Mouse (Mus musculus): Measurements from ENCODE around the gene Plcb3. TPM values are rescaled to one million over a fixed set of nuclear protein-coding genes. Genes with fewer than 3 reads are reported as not detected.
A peak's percentile ranks its signal among the peaks of the same experiment; 100 is the strongest.
"Not testable (repeated sequence)": the region's sequence is repeated elsewhere in the genome, so short reads cannot be mapped to it uniquely, and the experiment has no call there.

Gene Plcb3
- total and polyA plus RNA-seq, 3 experiments: 9.9 to 21.0 (median 14.1) TPM

GRCm38 (mm10) chr19:6993011-6993770 is 16.9 kb upstream of the Plcb3 start:
- no peaks in the 10 kb centered on the region for H3K9me3 ChIP-seq (replicated peaks)
- ATAC-seq (ENCODE audit: extremely low read depth, insufficient number of reproducible peaks, low FRiP score, poor library complexity, severe bottlenecking) (no peak), DNase-seq (ENCODE audit: low spot score) (no peak)
- no peak for TF ChIP-seq CTCF (IDR thresholded peaks at IDR 0.05; ENCODE audit: low read depth, low read length)
- TF ChIP-seq POLR2AphosphoS5 (IDR thresholded peaks at IDR 0.05; ENCODE audit: insufficient replicate concordance, low read depth, low read length): no peak
- no peak for TF ChIP-seq GATA2 (IDR thresholded peaks at IDR 0.05; ENCODE audit: borderline replicate concordance, low read depth, low read length)
- no peak for TF ChIP-seq TAL1 (conservative IDR thresholded peaks at IDR 0.05; ENCODE audit: low read depth, low read length)
- no peak for TF ChIP-seq GATA1 (IDR thresholded peaks at IDR 0.05; ENCODE audit: borderline replicate concordance, low read length)
- peaks cover 48% of the 10 kb centered on the region for H3K36me3 ChIP-seq (replicated peaks)
- H3K4me3 ChIP-seq (ENCODE audit: low read depth, low read length): peak overlapping the region; percentile 77
- no peaks in the 10 kb centered on the region for H3K27me3 ChIP-seq (ENCODE audit: insufficient read depth, low read length)
- H3K4me1 ChIP-seq (ENCODE audit: insufficient read depth, low read depth, low read length): peaks cover 67% of the 10 kb centered on the region

DNA sequence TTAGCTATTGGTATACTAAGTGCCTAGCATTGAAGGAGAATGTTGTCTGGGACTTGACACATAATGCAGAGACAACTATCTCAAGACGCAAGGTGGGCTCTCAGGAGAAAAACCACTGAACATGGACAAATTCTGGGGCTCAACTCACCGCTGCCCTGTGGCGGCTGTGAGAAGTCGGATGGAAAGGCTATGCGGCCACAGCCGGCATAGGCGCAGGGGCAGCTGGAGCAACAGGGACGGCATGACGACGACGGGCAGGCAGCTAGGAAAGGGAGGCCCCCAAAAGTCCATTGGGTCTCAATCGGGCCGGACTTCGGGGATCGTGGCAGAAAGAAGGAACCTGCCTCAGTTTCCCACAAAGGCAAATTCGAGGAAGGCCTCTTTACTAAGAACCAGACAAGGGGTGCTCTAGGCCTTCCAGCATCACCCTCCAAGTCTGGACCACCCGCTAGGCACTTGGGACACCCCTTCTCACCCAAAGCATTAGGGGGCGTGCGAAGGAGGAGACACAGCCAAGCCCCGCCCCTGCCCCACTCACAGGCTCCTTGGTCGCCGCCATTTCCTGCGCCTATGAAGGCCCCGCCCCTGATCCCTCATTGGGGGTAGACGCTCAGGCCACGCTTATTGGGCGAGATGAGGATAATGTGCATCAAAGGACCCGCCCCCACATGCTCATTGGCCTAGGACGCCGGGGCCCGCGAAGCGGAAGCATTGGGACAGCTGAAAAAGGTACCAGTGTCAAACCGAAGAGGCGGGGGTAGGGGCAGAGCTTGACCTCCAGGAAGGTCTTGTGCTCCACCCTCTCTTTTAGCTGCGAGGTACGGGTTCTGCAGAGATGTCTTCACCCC is 16.0 kb upstream of the Plcb3 start, which contains the start of gene Dnajc4:
Dnajc4 (minus strand) TSS at position 562 of the 848 bp plus-strand sequence.
- DNase-seq (ENCODE audit: low spot score): peak; percentile 96
- ATAC-seq (ENCODE audit: extremely low read depth, insufficient number of reproducible peaks, low FRiP score, poor library complexity, severe bottlenecking): peak; percentile 95
- no peaks in the 10 kb centered on the region for H3K9me3 ChIP-seq (replicated peaks)
- H3K27me3 ChIP-seq (ENCODE audit: insufficient read depth, low read length): no peaks in the 10 kb centered on the region
- no peak for TF ChIP-seq CTCF (IDR thresholded peaks at IDR 0.05; ENCODE audit: low read depth, low read length)
- peaks cover 38% of the 10 kb centered on the region for H3K36me3 ChIP-seq (replicated peaks)
- peaks cover 69% of the 10 kb centered on the region for H3K4me1 ChIP-seq (ENCODE audit: insufficient read depth, low read depth, low read length)
- peak within 1 kb of the TSS; percentile 77 for H3K4me3 ChIP-seq (ENCODE audit: low read depth, low read length)

GRCm38 (mm10) chr19:6991166-6991565 is 14.9 kb upstream of the Plcb3 start:
- not testable (repeated sequence) for ATAC-seq (ENCODE audit: extremely low read depth, insufficient number of reproducible peaks, low FRiP score, poor library complexity, severe bottlenecking); H3K27me3 ChIP-seq (ENCODE audit: insufficient read depth, low read length); DNase-seq (ENCODE audit: low spot score); H3K9me3 ChIP-seq (replicated peaks); H3K4me3 ChIP-seq (ENCODE audit: low read depth, low read length)
- Histone ChIP-seq H3K36me3 (replicated peaks) (peaks cover 41% of the 10 kb centered on the region), H3K4me1 (ENCODE audit: insufficient read depth, low read depth, low read length) (peaks cover 70% of the 10 kb centered on the region)

GRCm38 (mm10) chr19:6990712-6991111 is 14.4 kb upstream of the Plcb3 start:
- Histone ChIP-seq H3K36me3 (replicated peaks) (peaks cover 46% of the 10 kb centered on the region), H3K9me3 (replicated peaks) (no peaks in the 10 kb centered on the region), H3K27me3 (ENCODE audit: insufficient read depth, low read length) (no peaks in the 10 kb centered on the region), H3K4me1 (ENCODE audit: insufficient read depth, low read depth, low read length) (peaks cover 72% of the 10 kb centered on the region), H3K4me3 (ENCODE audit: low read depth, low read length) (no peak overlapping the region)
- ATAC-seq (ENCODE audit: extremely low read depth, insufficient number of reproducible peaks, low FRiP score, poor library complexity, severe bottlenecking) (no peak), DNase-seq (ENCODE audit: low spot score) (no peak)
- TF ChIP-seq POLR2AphosphoS5 (IDR thresholded peaks at IDR 0.05; ENCODE audit: insufficient replicate concordance, low read depth, low read length) (no peak), TAL1 (conservative IDR thresholded peaks at IDR 0.05; ENCODE audit: low read depth, low read length) (no peak), GATA2 (IDR thresholded peaks at IDR 0.05; ENCODE audit: borderline replicate concordance, low read depth, low read length) (no peak), GATA1 (IDR thresholded peaks at IDR 0.05; ENCODE audit: borderline replicate concordance, low read length) (no peak), CTCF (IDR thresholded peaks at IDR 0.05; ENCODE audit: low read depth, low read length) (no peak)

GRCm38 (mm10) chr19:6989251-6989650 is 13.0 kb upstream of the Plcb3 start:
- Histone ChIP-seq H3K4me1 (ENCODE audit: insufficient read depth, low read depth, low read length) (peaks cover 63% of the 10 kb centered on the region), H3K36me3 (replicated peaks) (peaks cover 51% of the 10 kb centered on the region), H3K27me3 (ENCODE audit: insufficient read depth, low read length) (no peaks in the 10 kb centered on the region), H3K9me3 (replicated peaks) (no peaks in the 10 kb centered on the region), H3K4me3 (ENCODE audit: low read depth, low read length) (no peak overlapping the region)
- TF ChIP-seq POLR2AphosphoS5 (IDR thresholded peaks at IDR 0.05; ENCODE audit: insufficient replicate concordance, low read depth, low read length) (no peak), GATA1 (IDR thresholded peaks at IDR 0.05; ENCODE audit: borderline replicate concordance, low read length) (no peak)
- DNase-seq (ENCODE audit: low spot score) (no peak), ATAC-seq (ENCODE audit: extremely low read depth, insufficient number of reproducible peaks, low FRiP score, poor library complexity, severe bottlenecking) (no peak)

DNA sequence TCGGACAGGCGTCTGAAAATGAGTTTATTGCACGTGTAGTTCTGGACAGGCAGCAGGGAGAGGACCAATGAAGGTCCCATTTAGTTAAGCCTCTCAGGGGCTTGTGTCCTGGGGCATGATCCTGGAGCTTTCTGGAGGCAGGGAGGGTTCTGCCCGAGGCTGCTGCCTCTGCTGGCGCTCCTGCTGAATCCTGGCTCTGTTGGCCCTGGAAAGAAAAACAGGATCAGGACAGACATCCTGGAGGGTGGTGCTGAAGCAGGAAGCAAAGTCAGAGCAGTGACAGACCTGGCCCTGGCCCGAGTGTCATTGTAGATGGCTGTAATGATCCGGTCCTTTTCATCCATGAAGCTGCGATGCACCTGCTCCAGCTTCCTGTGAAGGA is 11.6 kb upstream of the Plcb3 start:
- no peak for DNase-seq (ENCODE audit: low spot score)
- Histone ChIP-seq H3K4me1 (ENCODE audit: insufficient read depth, low read depth, low read length) (peaks cover 56% of the 10 kb centered on the region), H3K9me3 (replicated peaks) (no peaks in the 10 kb centered on the region), H3K4me3 (ENCODE audit: low read depth, low read length) (peak overlapping the region; percentile 88), H3K27me3 (ENCODE audit: insufficient read depth, low read length) (no peaks in the 10 kb centered on the region), H3K36me3 (replicated peaks) (peaks cover 50% of the 10 kb centered on the region)
- TF ChIP-seq CTCF (IDR thresholded peaks at IDR 0.05; ENCODE audit: low read depth, low read length) (no peak), GATA2 (IDR thresholded peaks at IDR 0.05; ENCODE audit: borderline replicate concordance, low read depth, low read length) (no peak), GATA1 (IDR thresholded peaks at IDR 0.05; ENCODE audit: borderline replicate concordance, low read length) (no peak), TAL1 (conservative IDR thresholded peaks at IDR 0.05; ENCODE audit: low read depth, low read length) (no peak), POLR2AphosphoS5 (IDR thresholded peaks at IDR 0.05; ENCODE audit: insufficient replicate concordance, low read depth, low read length) (no peak)
- no peak for ATAC-seq (ENCODE audit: extremely low read depth, insufficient number of reproducible peaks, low FRiP score, poor library complexity, severe bottlenecking)
